Mouse (Mus musculus): Measurements from ENCODE around the gene Ubxn11.

- TF ChIP-seq ZNF384 (IDR thresholded peaks at IDR 0.05; ENCODE audit: low read depth, low read length) = no peak
- no peak for TF ChIP-seq NELFE (IDR thresholded peaks at IDR 0.05; ENCODE audit: low read depth, low read length)
- no peak for TF ChIP-seq CTCF (conservative IDR thresholded peaks at IDR 0.05 in 1 of 2, IDR thresholded peaks at IDR 0.05 in 1 of 2; ENCODE audit: low read depth in 2 of 2, low read length in 2 of 2)
- TF ChIP-seq POLR2A (IDR thresholded peaks at IDR 0.05; ENCODE audit: low read depth, low read length) = no peak
- TF ChIP-seq POLR2AphosphoS2 (IDR thresholded peaks at IDR 0.05; ENCODE audit: low read depth, low read length) = no peak
- TF ChIP-seq SIN3A (IDR thresholded peaks at IDR 0.05; ENCODE audit: low read length) = no peak
- no peak for TF ChIP-seq RCOR1 (conservative IDR thresholded peaks at IDR 0.05; ENCODE audit: low read depth, low read length)
- TF ChIP-seq ZMIZ1 (IDR thresholded peaks at IDR 0.05; ENCODE audit: low read depth, low read length) = no peak
These were observed 63.4 kb downstream of the Ubxn11 start for GRCm38 (mm10) chr4:134165548-134166465.

Data from CH12.LX (cell line).